Mouse (Mus musculus) R1 (cell line): ENCODE data around the gene Panx1.

ENCODE experiments used
- DNase-seq: peaks from one replicate; pipeline ENCODE4 v3.0.0-alpha.2; 2018; ENCODE audit warnings: low read depth, low spot score

Gene Panx1

GRCm38 (mm10) chr9:15023049-15023448, 22.2 kb downstream of the Panx1 start:
- DNase-seq, result peak; percentile 82

DNA sequence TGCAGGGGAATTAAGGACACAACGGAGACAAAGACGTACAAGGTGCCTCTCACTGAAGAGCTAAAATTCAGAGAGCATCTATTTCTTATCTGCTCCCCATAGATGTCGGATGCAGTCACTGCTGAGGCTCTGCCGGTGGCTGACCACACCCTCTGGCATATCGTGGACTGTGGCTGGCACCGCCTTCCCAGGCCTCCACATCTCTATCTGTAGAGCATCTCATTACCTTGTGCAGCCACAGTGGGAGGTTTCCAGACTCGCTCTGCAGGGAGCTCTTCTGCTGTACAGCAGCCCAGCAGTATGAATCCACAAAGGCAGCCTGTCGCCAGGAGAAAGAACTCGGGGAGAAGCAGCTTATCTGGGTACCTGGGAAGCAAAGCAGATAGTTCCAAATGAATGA, 24.1 kb downstream of the Panx1 start:
- DNase-seq, result no peak

DNA sequence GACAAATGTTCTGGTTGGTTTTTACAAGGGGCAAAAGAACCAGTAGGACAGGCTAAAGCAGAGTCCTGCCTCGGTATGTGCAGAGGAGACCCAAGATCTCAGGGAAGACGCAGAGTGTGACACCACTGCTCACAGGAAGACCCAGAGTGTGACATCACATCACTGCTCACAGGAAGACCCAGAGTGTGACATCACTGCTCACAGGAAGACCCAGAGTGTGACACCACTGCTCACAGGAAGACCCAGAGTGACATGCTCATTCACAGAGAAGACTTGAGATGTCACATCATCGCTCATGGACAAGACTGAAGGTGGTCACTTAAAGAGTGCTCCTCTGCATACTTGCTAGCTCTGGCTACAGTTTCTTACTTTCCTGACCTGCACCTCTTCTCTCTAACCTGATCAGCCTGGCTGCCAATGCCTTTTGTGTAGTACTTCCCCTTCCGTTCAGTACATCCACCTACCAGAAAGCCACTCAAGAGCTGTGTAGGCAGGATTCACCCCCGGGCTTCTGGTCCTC, 24.7 kb downstream of the Panx1 start:
- no peak for DNase-seq

- DNase-seq, result no peak
Observed at GRCm38 (mm10) chr9:15018756-15019131, 26.5 kb downstream of the Panx1 start.

DNA sequence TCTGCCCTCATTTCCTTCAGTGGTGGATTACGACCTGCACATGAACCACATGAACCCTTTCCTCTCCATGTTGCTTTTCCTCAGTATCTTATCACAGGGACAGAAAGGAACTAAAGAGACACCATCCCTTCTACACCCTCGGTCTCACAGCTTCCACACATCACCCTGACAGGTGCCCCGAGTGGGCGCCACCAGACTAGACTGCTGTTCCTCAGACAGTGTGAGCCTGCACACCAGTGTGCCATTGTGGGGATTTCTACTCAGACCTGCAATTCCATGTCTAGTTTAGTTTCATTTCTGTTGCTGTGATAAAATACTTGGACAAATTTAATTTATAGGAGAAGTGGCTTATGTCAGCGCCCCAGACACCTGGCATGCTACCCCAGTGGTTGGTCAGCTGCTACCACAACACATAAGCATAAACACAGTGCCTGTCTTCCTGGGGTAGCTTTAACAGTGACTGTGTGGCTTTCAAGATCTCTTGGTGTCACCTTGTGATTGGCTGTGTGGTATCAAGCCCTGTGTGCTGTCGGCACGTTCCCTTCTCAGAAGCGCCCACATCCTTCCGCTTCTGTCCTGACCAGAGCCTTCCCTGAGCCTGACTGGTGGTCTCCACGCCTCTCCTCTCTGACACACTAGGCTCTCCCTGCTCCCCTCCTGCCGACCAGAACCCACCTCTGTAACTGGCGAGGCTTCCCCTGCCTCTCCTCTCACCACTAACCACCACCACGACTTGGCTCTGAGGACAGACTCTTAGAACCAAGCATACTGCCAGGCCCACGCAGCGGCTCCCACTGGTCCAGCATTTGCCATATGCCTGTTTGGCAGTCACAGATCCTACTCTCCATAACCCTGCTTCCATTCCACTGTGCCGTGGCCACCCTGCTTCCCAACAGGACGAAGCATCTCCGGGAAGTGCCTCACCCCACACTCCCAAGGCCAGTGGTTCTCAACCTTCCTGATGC, 27.2 kb downstream of the Panx1 start:
- DNase-seq, result no peak

DNA sequence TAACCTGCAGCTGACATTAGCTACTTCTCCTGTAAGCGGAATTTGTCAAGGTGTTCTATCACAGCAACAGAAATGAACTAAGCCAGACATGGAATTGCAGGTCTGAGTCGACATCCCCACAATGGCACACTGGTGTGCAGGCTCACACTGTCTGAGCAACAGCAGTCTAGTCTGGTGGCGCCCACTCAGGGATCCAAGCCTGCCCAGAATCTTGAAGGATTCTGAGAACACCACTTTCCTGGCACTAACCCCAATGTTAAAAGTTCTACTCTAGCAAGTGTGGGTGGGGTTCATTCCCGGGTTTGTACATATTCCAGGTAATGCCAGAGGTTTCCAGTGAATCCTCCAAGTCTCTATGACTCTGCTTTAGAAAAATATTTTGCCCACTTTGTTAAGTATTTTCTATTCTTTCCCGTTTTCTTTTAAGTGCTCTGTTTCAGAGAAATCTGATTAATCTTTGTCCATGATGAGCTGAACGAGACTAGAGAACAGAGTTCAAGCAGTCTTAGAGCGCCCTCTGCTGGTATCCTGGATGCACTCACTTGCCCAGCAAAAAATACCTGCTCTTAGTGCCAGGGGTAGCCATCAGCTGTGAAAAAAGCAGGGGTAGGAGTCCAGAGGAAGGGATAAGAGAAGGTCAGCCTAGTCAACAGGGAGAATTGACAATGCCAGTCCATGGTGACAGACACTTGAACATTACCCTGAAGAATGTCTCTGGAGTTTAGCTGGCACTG, 29.9 kb downstream of the Panx1 start:
- peak; percentile 78 for DNase-seq

- DNase-seq, result no peak
Observed at GRCm38 (mm10) chr9:15007566-15007965, 37.7 kb downstream of the Panx1 start.

GRCm38 (mm10) chr9:15004298-15004685, 41.0 kb downstream of the Panx1 start:
- DNase-seq, result no peak

DNA sequence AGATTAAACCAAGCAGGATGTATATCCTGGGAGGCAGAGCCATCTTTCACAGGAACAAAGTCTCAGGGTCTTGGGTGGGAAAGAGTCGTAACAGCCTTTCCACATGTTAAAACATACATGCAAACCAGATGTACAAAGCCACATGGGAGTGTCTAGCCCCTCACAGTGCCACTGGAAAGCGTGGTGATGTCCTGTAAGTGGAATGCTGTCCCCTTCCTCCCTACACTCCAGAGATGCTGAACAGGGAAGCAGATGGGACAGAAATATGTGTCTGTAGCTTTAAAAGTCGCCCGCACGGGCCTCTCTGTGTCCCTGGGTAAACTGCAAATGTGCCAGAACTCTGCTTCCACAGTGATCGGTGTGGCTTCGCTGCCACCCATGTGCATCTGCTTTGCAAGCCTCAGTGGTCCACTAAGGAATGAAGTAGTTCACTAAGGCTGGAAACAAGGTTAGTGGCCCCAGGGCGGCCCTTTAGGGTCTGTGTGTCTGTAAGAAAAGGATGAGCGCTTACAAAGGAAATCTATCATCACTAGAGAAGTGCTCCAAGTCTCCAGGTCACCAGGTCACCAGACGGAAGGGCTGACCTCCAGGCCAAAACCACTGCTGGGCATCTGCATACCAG, 41.5 kb downstream of the Panx1 start:
- DNase-seq, result no peak

DNA sequence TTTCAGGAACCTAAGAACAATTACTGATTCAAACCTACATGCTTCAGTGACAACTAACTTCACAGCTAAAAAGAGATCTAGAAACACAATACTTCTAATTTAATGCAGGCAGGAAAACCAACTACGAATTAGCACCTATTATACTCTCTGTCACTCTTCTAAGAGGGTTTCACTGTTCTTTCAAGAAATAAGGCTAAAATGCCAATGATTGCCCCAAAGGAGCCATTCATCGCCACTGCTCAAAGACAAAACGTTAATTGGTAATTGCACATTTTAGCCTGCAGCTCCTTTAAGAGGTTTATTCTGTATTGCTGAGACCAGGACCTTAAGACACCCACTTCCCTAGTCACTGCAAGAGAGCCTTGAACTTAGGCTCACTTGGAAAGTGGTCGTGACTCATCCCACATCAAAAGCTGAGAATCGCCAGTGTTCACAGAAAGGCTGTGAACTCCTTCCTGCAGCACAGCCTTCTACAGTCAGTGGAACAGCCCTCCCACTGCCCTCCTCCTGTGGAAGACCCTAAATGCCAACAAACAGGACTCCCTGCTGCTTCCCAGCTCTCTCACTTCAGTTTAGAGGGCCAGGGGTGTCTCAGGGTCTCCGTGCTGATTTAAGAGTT, 42.2 kb downstream of the Panx1 start:
- no peak for DNase-seq

- no peak for DNase-seq
Observed at GRCm38 (mm10) chr9:14998790-14999189, 46.5 kb downstream of the Panx1 start.

DNA sequence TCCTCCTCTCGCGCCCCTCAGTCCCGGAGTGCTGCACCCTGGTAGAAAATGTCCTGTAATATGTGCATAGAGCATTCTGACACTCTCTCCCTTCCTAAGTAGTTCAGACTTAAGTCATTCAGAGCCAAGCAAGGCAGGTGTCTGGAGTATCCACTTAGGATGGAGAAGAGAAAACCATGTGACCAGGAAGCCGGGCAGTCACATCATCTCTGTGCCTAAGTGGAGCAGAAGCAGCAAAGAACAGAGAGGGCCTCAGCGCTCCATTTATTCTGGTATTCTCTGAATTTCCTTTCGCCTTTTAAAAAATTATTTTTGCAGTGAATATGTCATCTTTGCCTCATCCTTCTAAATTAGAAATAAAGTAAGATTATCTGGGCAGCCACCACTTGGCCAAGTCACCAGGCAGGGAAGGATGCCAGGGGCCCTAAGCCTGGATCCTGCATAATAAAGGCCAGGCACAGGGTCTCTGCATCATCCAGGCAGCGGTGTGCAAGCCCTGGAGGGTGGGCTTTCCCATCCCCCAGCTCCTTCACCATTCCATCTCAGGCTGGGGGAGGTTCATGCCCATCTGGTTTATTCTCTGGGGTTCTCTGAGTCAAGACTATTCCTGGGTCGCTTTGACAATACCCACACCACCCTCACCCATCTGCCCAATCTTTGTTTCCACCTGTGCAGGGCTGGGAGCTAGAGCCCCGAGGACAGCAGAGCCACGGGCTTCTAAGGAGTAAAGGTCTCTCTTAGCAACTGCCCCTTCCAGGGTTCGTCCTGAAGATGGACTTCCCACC, 47.8 kb downstream of the Panx1 start:
- no peak for DNase-seq

GRCm38 (mm10) chr9:14995525-14995924, 49.8 kb downstream of the Panx1 start:
- DNase-seq, result no peak

DNA sequence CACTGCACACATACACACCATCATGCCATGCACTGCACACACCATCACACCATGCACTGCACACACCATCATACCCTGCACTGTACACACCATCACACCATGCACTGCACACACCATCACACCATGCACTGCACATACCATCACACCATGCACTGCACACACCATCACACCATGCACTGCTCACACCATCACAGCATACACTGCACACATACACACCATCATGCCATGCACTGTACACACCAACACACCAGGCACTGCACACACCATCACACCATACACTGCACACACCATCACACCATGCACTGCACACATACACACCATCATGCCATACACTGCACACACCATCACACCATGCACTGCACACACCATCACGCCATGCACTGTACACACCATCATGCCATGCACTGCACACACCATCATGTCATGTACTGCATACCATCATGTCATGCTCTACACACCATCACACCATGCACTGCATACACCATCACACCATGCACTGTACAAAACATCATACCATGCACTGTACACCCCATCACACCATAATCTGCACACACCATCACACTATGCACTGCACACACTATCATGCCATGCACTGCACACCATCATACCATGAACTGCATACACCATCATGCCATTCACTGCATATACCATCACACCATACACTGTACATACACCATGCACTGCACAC, 56.5 kb downstream of the Panx1 start:
- DNase-seq, result no peak

DNA sequence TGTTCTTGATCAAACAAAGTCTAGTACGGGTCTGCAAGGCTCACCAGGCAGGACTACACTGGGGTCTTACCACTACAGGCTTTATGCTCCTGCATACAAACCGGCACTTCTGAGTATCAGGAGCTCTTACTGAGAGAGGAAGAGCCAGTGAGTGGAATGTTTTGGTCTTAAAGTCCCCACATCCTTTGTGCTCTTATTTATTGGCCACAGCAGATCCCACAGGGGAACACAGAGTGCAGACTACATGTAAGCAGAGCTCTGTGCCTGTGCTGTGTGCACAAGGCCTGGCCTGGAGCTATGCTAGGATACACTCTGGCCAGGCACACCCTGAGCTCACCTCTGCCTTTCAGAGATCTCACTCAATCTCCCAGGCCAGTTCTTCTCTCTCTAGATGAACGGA, 62.1 kb downstream of the Panx1 start:
- no peak for DNase-seq

DNA sequence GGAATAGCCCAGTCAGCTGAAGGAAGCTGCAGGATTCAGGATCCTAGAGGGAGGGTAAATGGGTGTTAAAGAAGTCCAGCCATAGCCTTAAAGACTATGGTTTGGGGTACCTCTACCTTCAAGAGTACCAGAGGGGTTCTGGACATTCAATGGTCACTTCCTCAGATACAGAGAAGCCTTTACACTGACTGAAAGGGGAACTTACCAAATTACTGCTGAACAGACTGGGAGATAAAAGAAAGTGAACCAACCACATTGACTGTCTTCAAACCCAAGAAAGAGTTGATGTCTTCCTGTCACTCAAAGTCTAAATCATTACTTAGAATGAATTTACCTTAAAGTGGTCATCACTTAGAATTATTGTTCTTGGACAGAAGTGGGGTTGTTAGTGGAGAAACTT, 62.6 kb downstream of the Panx1 start:
- no peak for DNase-seq

DNA sequence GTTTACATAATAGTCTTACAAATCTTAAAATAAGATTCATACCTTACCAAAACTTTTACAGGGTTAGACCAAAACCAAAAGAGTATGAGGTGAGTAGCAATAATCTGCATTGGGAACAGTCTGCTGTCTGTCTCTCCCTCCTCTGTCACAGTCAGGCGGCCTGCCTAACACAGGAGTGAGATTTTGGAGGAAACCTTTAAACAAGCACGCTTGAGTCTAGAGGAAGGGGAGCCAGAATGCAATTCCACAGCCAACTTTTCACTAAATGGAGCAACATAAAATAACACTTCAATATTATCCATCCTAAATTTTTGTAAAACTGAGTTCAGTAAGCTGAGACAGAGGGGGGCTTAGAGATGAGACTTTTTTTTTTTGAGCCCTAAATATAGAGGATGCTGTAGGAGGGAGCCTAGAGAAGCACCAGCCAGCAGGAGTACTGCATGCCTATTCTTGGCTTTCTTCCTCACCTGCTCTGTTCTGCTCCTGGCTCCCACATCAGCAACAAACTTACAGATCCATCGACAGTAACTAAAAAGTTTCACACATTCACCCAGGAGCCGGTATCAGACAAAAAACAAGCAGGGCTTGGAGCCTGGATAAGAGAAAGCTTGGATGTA, 63.6 kb downstream of the Panx1 start:
- DNase-seq, result no peak

GRCm38 (mm10) chr9:14974251-14975232, 70.7 kb downstream of the Panx1 start:
- no peak for DNase-seq

- DNase-seq, result no peak
Observed at GRCm38 (mm10) chr9:14973762-14974161, 71.5 kb downstream of the Panx1 start.
